Mouse (Mus musculus) forebrain, embryonic 11.5 days (tissue): ENCODE measurements around the gene Il17ra. TPM values are rescaled to one million over a fixed set of nuclear protein-coding genes. Genes with fewer than 3 reads are reported as not detected.

ENCODE experiments used
- ATAC-seq: fragments of 200-750 bp; cut with Nextera tagmentation; replicated peaks from 2 replicates; pipeline ENCODE4 v1.8.0; 2017; ENCODE audit warnings: moderate TSS enrichment; ENCODE audit not compliant: low FRiP score
- DNase-seq: peaks from one replicate; pipeline ENCODE4 v3.0.0-alpha.2; 2017; ENCODE audit warnings: low spot score
- H3K27ac ChIP-seq: fragments of 300-500 bp; sonication (generic); 2 replicates; pipeline ENCODE4 v1.5.1; 2014; ENCODE audit warnings: low read depth, low read length
- H3K27me3 ChIP-seq: fragments of 300-500 bp; sonication (generic); 2 replicates; pipeline ENCODE4 v1.6.1; 2014; ENCODE audit warnings: mild to moderate bottlenecking, low read length, mixed read lengths; ENCODE audit not compliant: control insufficient read depth, insufficient read depth
- H3K36me3 ChIP-seq: fragments of 300-500 bp; sonication (generic); 2 replicates; pipeline ENCODE4 v1.6.1; 2014; ENCODE audit warnings: mild to moderate bottlenecking, low read length, moderate library complexity, mixed read lengths; ENCODE audit not compliant: control insufficient read depth, insufficient read depth
- H3K4me1 ChIP-seq: fragments of 300-500 bp; sonication (generic); replicated peaks from 2 replicates; pipeline ENCODE4 v1.6.1; 2014; ENCODE audit warnings: low read length, mixed read lengths; ENCODE audit not compliant: control insufficient read depth, insufficient read depth
- H3K4me2 ChIP-seq: fragments of 300-500 bp; sonication (generic); 2 replicates; pipeline ENCODE4 v1.6.1; 2014; ENCODE audit warnings: low read depth, mild to moderate bottlenecking, low read length, moderate library complexity, mixed read lengths; ENCODE audit not compliant: severe bottlenecking
- H3K4me3 ChIP-seq: fragments of 300-500 bp; sonication (generic); 2 replicates; pipeline ENCODE4 v1.5.1; 2014; ENCODE audit warnings: low read depth, low read length
- H3K9ac ChIP-seq: fragments of 300-500 bp; sonication (generic); 2 replicates; pipeline ENCODE4 v1.6.1; 2014; ENCODE audit warnings: low read length
- H3K9me3 ChIP-seq: fragments of 300-500 bp; sonication (generic); 2 replicates; pipeline ENCODE4 v1.6.1; 2016; ENCODE audit warnings: low read length, mixed read lengths; ENCODE audit not compliant: control insufficient read depth
- WGBS: fragments of 180-500 bp; shearing (Covaris S2); extraction: QIAGEN DNeasy Blood & Tissue Kit; methylation state at CpG from one replicate; pipeline ENCODE4 v1.1.7; 2014; 5-methylcytosine and 5-hydroxymethylcytosine counted together
- polyA plus RNA-seq: library from polyadenylated mRNA; unstranded; fragments of >200 nt; fragmentation: Nextera tagmentation; extraction: Ambion mirVana; gene quantifications from 2 replicates; pipeline ENCODE4 v1.2.1, GENCODE M21; 2014

Gene Il17ra
- polyA plus RNA-seq: 2.6 and 3.6 TPM in 2 replicates

GRCm38 (mm10) chr6:120463086-120463871 lies at the start of gene Il17ra:
Gene Il17ra, plus strand, starts transcription at chr6:120463247.
- H3K36me3 ChIP-seq: no peaks in the 10 kb centered on the region
- H3K9me3 ChIP-seq: no peaks in the 10 kb centered on the region
- peaks cover 8% of the 10 kb centered on the region; the same call in 1 of the 2 replicates for H3K4me1 ChIP-seq
- H3K4me2 ChIP-seq: peak within 1 kb of the TSS; percentile 66
- peak within 1 kb of the TSS; percentile 52 for H3K9ac ChIP-seq
- under 1% methylated on average over 85 of the region's 90 CpGs for WGBS
- peaks cover 21% of the 10 kb centered on the region for H3K27me3 ChIP-seq
- ATAC-seq (peak; percentile 84), DNase-seq (peak; percentile 84)
- H3K4me3 ChIP-seq: peak within 1 kb of the TSS; percentile 57
- no peak within 1 kb of the TSS for H3K27ac ChIP-seq

- 95% methylated on average over 3 of the region's 3 CpGs for WGBS
- no peak for DNase-seq
- H3K36me3 ChIP-seq: peaks cover 5% of the 10 kb centered on the region; the same call in 1 of the 2 replicates
Observed at GRCm38 (mm10) chr6:120438161-120438560, 24.9 kb upstream of the Il17ra start.

GRCm38 (mm10) chr6:120442171-120442749 lies 20.8 kb upstream of the Il17ra start:
- Histone ChIP-seq H3K27ac (no peak overlapping the region), H3K4me3 (no peak overlapping the region), H3K9me3 (no peaks in the 10 kb centered on the region), H3K27me3 (no peaks in the 10 kb centered on the region), H3K36me3 (peaks cover 5% of the 10 kb centered on the region; the same call in 1 of the 2 replicates), H3K4me2 (no peak overlapping the region), H3K9ac (no peak overlapping the region), H3K4me1 (no peaks in the 10 kb centered on the region)
- DNase-seq: no peak
- WGBS: 90% methylated on average over 4 of the region's 4 CpGs
- ATAC-seq: no peak

More at GRCm38 (mm10) chr6:120438161-120438560, 24.9 kb upstream of the Il17ra start:
- Histone ChIP-seq H3K4me3 (no peak overlapping the region), H3K27ac (no peak overlapping the region), H3K9ac (no peak overlapping the region), H3K4me2 (no peak overlapping the region), H3K27me3 (no peaks in the 10 kb centered on the region), H3K9me3 (no peaks in the 10 kb centered on the region), H3K4me1 (no peaks in the 10 kb centered on the region)
- ATAC-seq: no peak

- no peak overlapping the region for H3K4me3 ChIP-seq
- 87% methylated on average over 14 of the region's 14 CpGs for WGBS
- H3K4me1 ChIP-seq: no peaks in the 10 kb centered on the region
- no peak overlapping the region for H3K27ac ChIP-seq
- no peak overlapping the region for H3K4me2 ChIP-seq
- H3K9ac ChIP-seq: no peak overlapping the region
- H3K27me3 ChIP-seq: no peaks in the 10 kb centered on the region
- H3K9me3 ChIP-seq: no peaks in the 10 kb centered on the region
- ATAC-seq: no peak
- no peak for DNase-seq
- peaks cover 5% of the 10 kb centered on the region; the same call in 1 of the 2 replicates for H3K36me3 ChIP-seq
Observed at GRCm38 (mm10) chr6:120443363-120444355, 19.4 kb upstream of the Il17ra start.

GRCm38 (mm10) chr6:120450208-120450607 lies 12.8 kb upstream of the Il17ra start:
- Histone ChIP-seq H3K27ac (no peak overlapping the region), H3K4me3 (no peak overlapping the region), H3K9me3 (no peaks in the 10 kb centered on the region), H3K27me3 (no peaks in the 10 kb centered on the region), H3K4me2 (no peak overlapping the region), H3K36me3 (no peaks in the 10 kb centered on the region), H3K4me1 (no peaks in the 10 kb centered on the region), H3K9ac (no peak overlapping the region)
- ATAC-seq (no peak), DNase-seq (no peak)
- 91% methylated on average over 3 of the region's 3 CpGs for WGBS

- Histone ChIP-seq H3K27ac (no peak overlapping the region), H3K9ac (no peak overlapping the region), H3K36me3 (no peaks in the 10 kb centered on the region), H3K4me1 (no peaks in the 10 kb centered on the region), H3K4me3 (no peak overlapping the region), H3K27me3 (no peaks in the 10 kb centered on the region), H3K4me2 (no peak overlapping the region), H3K9me3 (no peaks in the 10 kb centered on the region)
- 89% methylated on average over 11 of the region's 11 CpGs for WGBS
- no peak for DNase-seq
- ATAC-seq: no peak
Observed at GRCm38 (mm10) chr6:120452384-120453102, 10.5 kb upstream of the Il17ra start.

GRCm38 (mm10) chr6:120453103-120453445 lies 10.0 kb upstream of the Il17ra start:
- no peak overlapping the region for H3K4me3 ChIP-seq
- no peak overlapping the region for H3K27ac ChIP-seq
- H3K27me3 ChIP-seq: no peaks in the 10 kb centered on the region
- H3K4me1 ChIP-seq: no peaks in the 10 kb centered on the region
- H3K36me3 ChIP-seq: no peaks in the 10 kb centered on the region
- no peaks in the 10 kb centered on the region for H3K9me3 ChIP-seq
- 91% methylated on average over 5 of the region's 5 CpGs for WGBS
- no peak overlapping the region for H3K9ac ChIP-seq
- H3K4me2 ChIP-seq: no peak overlapping the region
- no peak for DNase-seq
- no peak for ATAC-seq

- H3K27ac ChIP-seq: no peak overlapping the region
- no peak overlapping the region for H3K4me3 ChIP-seq
- H3K4me2 ChIP-seq: no peak overlapping the region
- H3K9me3 ChIP-seq: no peaks in the 10 kb centered on the region
- DNase-seq (no peak), ATAC-seq (no peak)
- H3K4me1 ChIP-seq: no peaks in the 10 kb centered on the region
- H3K9ac ChIP-seq: no peak overlapping the region
- no peaks in the 10 kb centered on the region for H3K36me3 ChIP-seq
- 90% methylated on average over 3 of the region's 3 CpGs for WGBS
- no peaks in the 10 kb centered on the region for H3K27me3 ChIP-seq
Observed at GRCm38 (mm10) chr6:120453556-120453955, 9.5 kb upstream of the Il17ra start.
